Mouse (Mus musculus) telencephalon, adult 2 months (tissue): Measurements from ENCODE around the gene Zfp873.
"Not testable (repeated sequence)": the region's sequence is repeated elsewhere in the genome, so short reads cannot be mapped to it uniquely, and the experiment has no call there.

ENCODE experiments used
- DNase-seq: peaks from one replicate; pipeline ENCODE4 v3.0.0-alpha.2; 2011; ENCODE audit warnings: low read depth, low spot score

Gene Zfp873

GRCm38 (mm10) chr10:82047597-82048459, at the start of gene Zfp873:
Zfp873 (plus strand) TSS chr10:82048123.
- peak; percentile 93 for DNase-seq

- not testable (repeated sequence) for DNase-seq
Measured at GRCm38 (mm10) chr10:82003209-82003608, 44.7 kb upstream of the Zfp873 start.

GRCm38 (mm10) chr10:82004822-82005221, 43.1 kb upstream of the Zfp873 start:
- not testable (repeated sequence) for DNase-seq

GRCm38 (mm10) chr10:82042191-82042590, 5.7 kb upstream of the Zfp873 start:
- DNase-seq = no peak

GRCm38 (mm10) chr10:82046603-82047002, 1.3 kb upstream of the Zfp873 start:
- DNase-seq = no peak

- not testable (repeated sequence) for DNase-seq
Measured at GRCm38 (mm10) chr10:82048460-82048804, 509 bp downstream of the Zfp873 start.

GRCm38 (mm10) chr10:82082728-82083621, 35.1 kb downstream of the Zfp873 start, which contains the start of gene BC024063:
BC024063 (plus strand) TSS chr10:82083353.
- peak; percentile 82 for DNase-seq

GRCm38 (mm10) chr10:82083622-82083971, 35.7 kb downstream of the Zfp873 start:
- DNase-seq = not testable (repeated sequence)
